Mouse (Mus musculus) brain, embryonic 14.5 days (tissue): ENCODE data around the gene Tnik.

ENCODE experiments used
- CTCF ChIP-seq: fragments of 200-500 bp; IDR thresholded peaks from 2 replicates; pipeline ENCODE4 v1.5.1; 2012; ENCODE audit warnings: inconsistent platforms, mild to moderate bottlenecking, moderate library complexity, borderline replicate concordance; ENCODE audit not compliant: insufficient read depth, insufficient read length; ENCODE audit errors: extremely low read depth
- POLR2A ChIP-seq: fragments of 200-500 bp; IDR thresholded peaks from 2 replicates; pipeline ENCODE4 v1.6.1; 2012; ENCODE audit warnings: mild to moderate bottlenecking, inconsistent platforms, borderline replicate concordance; ENCODE audit not compliant: poor library complexity, insufficient read depth, insufficient read length, severe bottlenecking; ENCODE audit errors: extremely low read depth

DNA sequence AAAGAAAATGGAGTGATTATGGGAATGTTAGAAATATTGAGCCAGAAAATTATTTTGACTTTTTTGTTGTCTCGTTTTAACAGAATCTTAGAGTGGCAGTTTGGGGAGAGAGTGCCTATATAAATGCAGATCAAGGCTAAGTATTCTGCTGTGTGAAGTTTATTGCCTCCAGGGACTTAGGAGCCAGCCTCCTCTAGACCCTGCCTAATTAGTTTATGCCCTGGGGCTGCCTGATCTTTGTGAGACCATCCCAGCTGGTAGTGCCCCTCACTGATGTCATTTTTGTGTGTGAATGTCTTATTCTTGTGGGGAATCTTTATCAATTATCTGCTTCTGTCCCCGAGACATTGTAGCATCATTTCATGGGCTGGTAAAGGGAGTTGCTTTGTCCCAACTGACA is 117.2 kb downstream of the Tnik start:
- TF ChIP-seq CTCF (no peak), POLR2A (no peak)
